Mouse (Mus musculus) small intestine, adult 2 months (tissue): ENCODE data around the gene Aco2.

Source experiments
- CTCF ChIP-seq: fragments of 200-500 bp; IDR thresholded peaks from 2 replicates; pipeline ENCODE4 v1.5.1; 2012; ENCODE audit warnings: low read depth, mild to moderate bottlenecking, control low read depth, inconsistent platforms, low read length, moderate library complexity, mixed read lengths; ENCODE audit not compliant: insufficient replicate concordance, insufficient read length; ENCODE audit errors: extremely low read depth
- POLR2A ChIP-seq: fragments of 200-500 bp; IDR thresholded peaks from 2 replicates; pipeline ENCODE4 v1.6.1; 2012; ENCODE audit warnings: low read depth, mild to moderate bottlenecking, control low read depth, inconsistent platforms, low read length, moderate library complexity

DNA sequence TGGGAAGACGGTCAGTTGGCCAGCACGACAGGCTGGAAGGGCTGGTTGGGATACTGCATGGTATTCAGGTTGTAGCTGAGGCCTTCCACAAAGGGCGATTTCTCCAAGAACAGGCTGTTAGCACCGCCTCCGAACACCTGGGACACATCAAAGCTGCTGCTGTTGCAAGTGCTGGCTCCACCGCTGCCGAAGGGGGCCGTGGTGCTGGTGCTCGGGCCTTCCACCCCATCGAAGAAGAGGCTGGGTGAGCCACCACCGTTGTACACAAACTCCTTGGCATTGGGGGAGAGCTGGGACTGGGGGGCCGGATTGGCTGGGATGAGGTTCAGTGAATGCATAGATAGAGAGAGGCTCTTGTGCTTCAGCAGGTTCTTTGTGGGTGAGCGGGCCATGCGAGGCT lies 21.4 kb upstream of the Aco2 start:
- no peak for TF ChIP-seq CTCF
- TF ChIP-seq POLR2A, result no peak
